Mouse (Mus musculus): ENCODE data around the gene Kirrel3.

The Kirrel3 gene

DNA sequence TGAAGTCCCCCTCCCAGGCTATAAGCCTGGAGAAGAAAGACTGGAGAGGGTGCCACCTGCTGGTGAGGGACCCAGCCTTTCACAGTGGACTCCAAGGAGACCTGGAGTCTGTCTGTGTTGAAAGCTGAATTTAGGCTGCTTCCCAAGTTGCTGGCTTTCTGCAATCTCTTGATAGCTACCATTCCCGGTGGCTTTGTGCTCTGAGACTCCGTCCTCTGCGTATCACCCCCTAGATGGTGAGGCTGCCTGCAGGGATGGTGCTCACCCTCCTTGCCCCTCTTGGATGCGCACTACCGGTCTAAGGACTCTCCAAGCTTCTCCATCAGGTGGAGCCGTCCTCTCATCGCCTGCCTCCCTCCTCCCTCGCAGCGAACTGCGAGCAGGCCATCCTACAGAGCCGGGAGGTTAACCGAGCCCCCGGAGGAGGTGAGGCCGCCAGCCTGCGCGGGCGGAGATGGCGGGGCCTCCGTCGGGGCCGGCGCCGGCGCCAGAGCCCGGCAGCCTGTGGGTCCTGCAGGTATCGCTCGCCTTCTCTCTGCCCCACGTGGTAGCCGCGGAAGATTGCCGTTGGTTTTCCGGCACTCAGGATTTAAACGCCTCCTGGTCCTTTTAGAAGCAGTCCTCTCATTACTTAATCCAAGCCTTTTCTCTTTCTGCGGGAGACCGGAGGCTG lies at the start of gene Kirrel3:
Kirrel3 (plus strand) TSS at position 136 of the 673 bp plus-strand sequence.
- peak; percentile 81 for DNase-seq (ENCODE audit: low spot score)

- no peak for DNase-seq (ENCODE audit: low spot score)
Observed at GRCm38 (mm10) chr9:34440721-34441120, 45.0 kb upstream of the Kirrel3 start.

DNA sequence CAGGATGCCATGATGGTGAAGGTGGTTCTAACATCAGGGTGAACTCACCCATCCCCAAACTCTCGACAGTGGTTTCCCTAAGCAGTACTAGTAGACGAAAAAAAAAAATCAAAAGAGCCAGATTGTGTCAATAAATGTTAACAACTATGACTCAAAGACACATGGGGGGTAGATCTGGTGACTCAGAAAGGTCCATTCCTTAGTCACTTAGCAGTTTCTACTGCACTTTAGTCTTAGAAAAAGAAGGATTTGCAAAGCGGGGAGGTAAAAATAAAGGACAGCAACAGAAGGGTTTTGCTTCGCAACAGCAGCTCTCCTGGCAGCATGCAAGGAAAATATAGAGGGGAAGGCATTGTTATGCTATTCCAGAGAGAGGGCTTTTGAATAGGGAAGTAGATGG lies 41.7 kb upstream of the Kirrel3 start:
- DNase-seq (ENCODE audit: low spot score): no peak

DNA sequence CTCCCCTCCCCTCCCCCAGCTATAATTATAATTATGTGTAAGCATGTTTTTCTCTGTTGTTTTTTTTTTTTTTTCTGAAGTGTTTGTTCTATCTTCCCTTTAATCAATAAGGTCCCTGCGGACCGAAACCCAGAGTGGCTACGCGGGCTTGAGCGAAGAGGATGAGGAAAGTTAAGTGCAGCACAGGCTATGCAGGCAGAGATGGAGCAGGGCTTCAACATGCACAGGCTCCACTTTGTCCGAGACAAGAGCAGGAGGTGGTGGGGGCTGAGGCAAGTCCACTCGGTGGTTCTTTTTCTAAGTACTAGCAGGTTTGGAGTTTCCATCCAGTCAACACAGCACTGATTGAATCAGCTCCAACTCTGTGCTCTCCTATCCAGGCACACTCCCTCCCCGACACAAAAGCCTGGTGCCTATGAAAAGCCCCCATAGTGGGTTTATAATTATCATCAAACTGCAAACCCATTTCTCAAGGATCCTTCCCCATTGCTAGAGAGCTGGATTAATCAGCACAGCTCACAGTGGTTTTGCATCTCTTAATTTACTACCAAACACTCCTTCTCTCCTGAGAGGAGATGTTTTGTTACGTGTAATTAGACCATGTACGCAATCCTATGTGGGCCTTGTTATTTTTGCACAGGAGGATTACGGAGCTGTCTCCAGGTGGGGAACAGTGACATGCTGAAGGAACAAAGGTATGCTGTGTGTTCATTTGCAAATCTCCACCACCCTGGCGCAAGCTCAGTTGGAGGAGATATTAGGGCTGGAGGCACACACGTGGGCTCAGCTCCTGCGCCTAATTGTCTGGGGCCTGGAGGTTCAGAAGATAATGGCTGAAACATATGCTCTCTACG lies 39.0 kb upstream of the Kirrel3 start:
- no peak for DNase-seq (ENCODE audit: low spot score)

GRCm38 (mm10) chr9:34447736-34448135 lies 38.0 kb upstream of the Kirrel3 start:
- no peak for DNase-seq (ENCODE audit: low spot score)

DNA sequence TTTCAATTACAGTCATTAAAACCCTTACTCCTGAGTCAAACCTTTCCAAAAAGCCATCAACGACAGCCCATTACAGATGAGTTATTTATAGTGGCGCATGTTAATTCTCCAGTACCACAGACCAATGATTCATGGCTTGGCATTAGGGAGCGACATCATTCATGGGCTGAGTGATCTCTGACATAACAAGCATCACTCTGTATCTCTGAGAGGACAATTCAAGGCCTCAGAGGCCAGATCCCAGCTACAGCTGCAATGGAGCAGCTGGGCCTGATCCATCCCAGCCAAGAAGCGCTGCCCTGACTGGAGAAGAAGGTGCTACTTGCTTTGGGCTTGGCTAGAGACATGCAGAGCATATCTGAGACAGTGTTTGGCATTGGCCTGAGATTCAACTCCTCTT lies 37.2 kb upstream of the Kirrel3 start:
- DNase-seq (ENCODE audit: low spot score): no peak

- no peak for DNase-seq (ENCODE audit: low spot score)
Observed at GRCm38 (mm10) chr9:34458189-34458588, 27.5 kb upstream of the Kirrel3 start.

DNA sequence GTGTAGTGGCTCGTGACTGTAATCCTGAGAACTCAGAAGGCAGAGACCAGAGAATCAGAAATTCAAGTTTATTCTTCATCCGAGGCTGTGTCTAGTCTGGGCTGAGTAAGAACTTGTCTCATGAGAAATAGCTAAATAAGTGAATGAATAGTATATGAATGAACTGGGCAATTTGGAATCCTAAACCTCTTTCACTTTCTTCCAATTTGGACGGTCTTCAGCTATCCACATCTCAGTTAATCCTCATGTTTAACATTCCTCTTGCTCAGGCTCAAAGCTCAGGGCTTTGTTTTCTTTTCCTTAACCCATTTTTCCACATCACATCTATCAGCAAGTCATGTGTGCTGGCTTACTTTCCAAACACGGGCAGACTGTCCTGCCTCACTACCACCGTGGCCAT lies 25.7 kb upstream of the Kirrel3 start:
- no peak for DNase-seq (ENCODE audit: low spot score)

GRCm38 (mm10) chr9:34463666-34464065 lies 22.0 kb upstream of the Kirrel3 start:
- no peak for DNase-seq (ENCODE audit: low spot score)

- no peak for DNase-seq (ENCODE audit: low spot score)
Observed at GRCm38 (mm10) chr9:34466058-34466457, 19.6 kb upstream of the Kirrel3 start.

- DNase-seq (ENCODE audit: low spot score): no peak
Observed at GRCm38 (mm10) chr9:34469180-34469579, 16.5 kb upstream of the Kirrel3 start.

DNA sequence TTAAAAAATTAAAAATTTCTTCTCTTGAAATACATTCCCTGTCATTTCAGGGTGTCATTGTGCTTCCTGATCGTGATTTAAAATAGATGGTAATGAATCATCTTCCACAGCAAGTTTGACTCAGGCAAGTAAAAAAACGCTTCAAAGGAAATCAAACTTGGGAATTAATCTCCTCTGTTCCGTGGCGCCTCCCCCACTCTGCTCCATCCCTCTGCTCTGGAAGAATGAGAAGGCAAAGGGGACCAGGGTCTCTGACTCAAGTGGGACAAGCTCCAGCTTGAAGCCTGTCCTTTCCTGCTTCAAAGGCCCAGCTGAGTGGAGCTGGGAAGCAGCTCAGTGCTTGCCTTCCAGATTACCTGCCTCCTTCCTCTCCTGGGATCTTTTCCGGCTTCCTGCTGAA lies 9.5 kb upstream of the Kirrel3 start:
- no peak for DNase-seq (ENCODE audit: low spot score)

- DNase-seq (ENCODE audit: low spot score): no peak
Observed at GRCm38 (mm10) chr9:34478494-34478893, 7.2 kb upstream of the Kirrel3 start.

DNA sequence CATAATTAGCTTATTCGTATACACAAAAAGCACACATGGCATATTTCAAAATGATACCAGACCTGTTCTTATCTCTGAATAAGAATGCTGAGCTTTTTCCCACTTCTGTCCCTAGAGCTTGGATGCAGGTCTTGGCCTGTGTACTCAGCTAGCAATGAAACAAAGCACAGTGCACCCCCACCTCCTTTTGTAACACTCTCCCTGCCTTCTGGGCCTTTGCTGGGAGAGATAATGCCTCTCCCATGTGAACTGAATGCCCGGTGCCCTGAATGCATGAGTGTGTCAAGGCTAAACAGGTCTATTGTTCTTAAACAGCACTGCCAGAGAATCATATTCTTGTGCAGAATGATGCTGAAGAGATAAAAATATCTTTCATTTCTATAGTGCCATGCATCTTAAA lies 2.5 kb upstream of the Kirrel3 start:
- DNase-seq (ENCODE audit: low spot score): no peak

DNA sequence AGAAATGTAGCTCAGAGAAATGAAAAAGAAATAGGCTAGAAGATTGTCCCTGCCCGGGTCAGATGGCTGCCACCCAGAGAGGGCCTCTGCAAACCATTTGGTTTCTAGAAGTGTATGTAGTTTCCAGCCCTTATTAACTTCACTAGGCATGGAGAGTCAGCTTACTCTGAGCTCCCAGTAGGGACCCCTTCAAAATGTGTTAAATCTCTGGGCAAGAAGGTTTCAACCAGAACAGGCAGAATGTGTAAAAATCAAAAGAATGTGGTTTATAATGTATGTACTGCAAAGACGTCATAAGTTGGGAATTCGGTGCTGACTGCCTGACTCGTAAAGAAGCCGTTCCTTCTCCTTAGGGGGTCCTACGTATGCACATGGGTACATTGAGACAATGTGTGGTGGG lies 1.0 kb upstream of the Kirrel3 start:
- DNase-seq (ENCODE audit: low spot score): no peak

GRCm38 (mm10) chr9:34488267-34488666 lies 2.6 kb downstream of the Kirrel3 start:
- DNase-seq (ENCODE audit: low spot score): no peak

DNA sequence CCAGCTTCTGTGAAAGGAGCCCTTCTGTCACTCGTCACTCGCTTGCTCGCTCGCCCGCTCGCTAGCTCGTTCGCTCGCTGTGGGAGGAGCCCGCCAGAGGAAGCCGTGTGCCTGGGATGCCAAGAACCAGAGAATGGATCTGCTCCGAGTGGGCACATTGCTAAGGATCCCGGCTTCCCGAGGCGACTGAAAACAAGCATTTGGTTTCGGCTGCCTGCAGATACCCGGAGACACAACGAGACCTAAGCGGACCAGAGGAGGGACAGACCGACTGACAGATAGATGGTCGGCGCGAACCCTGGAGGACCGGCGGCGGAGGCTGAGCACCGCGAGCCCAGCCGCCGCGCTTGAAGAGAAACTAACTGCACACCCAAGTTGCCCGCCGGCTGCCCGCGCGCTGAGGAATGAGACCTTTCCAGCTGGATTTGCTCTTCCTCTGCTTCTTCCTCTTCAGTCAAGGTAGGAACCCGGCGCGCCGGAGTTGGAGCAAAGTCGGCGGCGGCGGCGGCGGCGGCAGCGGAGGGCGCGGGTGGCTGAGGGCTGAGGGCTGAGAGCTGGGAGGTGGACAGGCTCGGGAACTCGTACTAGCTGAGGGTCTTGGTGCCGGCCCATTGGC lies 3.1 kb downstream of the Kirrel3 start:
- peak; percentile 51 for DNase-seq (ENCODE audit: low spot score)

DNA sequence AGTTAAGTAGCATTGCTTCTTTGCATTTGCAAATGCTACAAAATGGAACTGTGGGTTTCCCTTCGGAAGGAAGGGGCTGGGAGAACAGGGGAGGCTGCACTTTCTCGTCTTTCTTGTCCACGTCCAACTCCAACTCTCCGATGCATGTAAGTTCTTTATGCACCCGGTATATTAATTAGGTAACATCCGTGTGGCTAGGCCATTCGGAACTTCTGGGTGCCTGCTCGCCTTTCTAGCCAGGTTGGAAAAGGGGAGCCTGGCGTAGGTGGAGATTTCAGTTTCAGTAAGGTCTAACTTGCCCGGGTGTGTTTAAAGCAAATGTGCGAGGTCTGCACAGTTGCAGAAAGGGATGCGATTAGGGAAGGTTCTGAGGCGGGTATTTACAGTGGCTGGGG lies 3.6 kb downstream of the Kirrel3 start:
- no peak for DNase-seq (ENCODE audit: low spot score)

DNA sequence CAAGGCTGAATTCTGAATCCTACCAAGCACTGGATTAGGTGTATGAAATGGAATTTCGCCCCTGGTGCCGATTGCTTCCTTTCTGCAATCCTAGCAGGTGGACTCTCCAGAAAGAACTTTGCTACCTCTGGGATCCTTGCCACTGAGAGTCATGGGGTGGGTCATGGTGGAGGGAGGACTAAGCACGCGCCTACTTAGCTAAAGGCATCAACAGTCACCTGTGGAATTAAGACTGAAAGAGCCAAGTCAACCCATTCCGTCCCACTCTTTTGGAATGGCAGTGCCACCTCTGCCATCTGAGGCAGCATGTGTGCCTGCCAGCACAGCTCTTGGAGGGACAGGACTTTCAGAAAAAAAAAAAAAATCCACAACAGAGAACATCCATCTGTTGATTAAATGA lies 4.1 kb downstream of the Kirrel3 start:
- no peak for DNase-seq (ENCODE audit: low spot score)

DNA sequence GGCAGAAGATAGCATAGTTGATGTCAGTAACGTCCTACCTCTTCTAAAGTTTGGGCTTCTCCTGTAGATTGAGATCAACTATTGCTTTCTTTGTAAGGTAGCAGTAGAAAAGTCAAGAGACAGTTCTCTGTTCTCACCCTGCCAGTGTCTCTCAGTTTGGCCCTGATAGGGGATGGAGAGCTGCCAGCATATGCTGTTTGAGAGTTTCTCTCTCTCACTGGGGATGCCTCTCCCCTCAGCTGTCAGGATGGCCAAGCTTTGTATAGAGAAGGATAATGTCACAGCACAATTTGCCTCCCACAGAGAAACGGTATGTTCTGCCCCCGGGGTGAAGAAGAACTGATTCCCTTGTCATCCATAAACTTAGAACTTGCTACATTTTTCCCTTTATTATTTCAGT lies 6.4 kb downstream of the Kirrel3 start:
- no peak for DNase-seq (ENCODE audit: low spot score)

DNA sequence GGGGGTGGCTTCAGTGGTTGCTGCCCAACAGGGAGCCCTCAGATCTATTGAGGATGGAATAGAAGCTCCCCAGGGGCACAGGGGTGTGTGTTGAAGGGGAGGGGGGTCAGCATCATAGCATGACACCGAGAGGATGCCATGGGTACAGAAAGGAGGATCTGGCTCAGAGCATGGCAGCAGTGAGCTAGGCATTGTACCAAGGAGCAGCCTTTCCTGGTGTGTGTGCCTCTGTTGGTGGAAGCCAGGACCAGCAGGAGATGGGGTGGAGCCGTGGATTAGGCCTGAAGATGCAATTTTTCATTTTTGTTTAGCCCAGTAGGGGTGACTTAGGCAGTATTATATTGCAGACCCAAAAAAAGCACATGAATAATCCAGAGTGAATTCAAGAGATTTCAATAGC lies 7.9 kb downstream of the Kirrel3 start:
- no peak for DNase-seq (ENCODE audit: low spot score)

DNA sequence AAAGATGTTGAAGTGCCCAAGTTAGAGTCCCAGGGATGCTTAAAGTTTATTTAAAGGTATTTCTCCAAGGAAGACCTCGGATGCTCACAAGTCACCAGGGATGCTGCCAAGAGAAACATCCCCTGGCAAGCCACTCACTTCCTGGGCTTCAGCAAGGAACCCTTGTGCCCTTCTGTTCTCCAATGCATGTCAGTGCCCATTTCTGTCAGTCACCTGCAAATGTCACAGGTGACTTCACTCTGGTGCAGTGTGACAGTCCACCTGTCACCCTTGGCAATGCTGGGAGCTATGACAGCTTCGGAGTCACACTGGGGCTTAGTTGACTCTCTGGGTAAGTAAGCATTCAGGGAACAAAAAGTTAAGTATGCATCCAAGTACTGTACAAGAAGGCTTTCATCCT lies 12.4 kb downstream of the Kirrel3 start:
- no peak for DNase-seq (ENCODE audit: low spot score)

DNA sequence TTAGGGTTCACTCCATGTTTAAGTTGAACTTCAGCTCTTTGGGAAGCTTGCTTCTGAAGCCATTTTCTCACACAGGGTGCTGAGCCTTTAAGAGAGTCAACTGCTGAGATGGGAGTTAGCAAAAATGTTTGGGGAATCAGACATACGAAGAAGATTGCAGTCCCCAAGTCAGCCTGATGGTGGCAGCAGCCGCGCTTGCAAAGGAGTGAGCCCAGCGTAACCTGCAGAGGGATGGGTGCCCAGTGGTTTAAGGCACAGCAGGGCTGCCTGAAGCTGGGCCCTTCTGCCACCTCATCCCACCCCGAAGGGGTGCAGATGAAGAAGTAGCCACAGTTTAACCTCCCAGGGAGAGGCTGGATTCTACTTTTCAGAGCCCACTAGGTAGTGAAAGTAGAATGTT lies 13.0 kb downstream of the Kirrel3 start:
- peak; percentile 91 for DNase-seq (ENCODE audit: low spot score)

Measured in testis, postnatal 10 days (tissue).